Mouse (Mus musculus): Measurements from ENCODE around the gene Ckap4. TPM values are rescaled to one million over a fixed set of nuclear protein-coding genes. Genes with fewer than 3 reads are reported as not detected.

The Ckap4 gene
- polyA plus RNA-seq, 1 experiment from 2014 or later = 101 TPM

DNA sequence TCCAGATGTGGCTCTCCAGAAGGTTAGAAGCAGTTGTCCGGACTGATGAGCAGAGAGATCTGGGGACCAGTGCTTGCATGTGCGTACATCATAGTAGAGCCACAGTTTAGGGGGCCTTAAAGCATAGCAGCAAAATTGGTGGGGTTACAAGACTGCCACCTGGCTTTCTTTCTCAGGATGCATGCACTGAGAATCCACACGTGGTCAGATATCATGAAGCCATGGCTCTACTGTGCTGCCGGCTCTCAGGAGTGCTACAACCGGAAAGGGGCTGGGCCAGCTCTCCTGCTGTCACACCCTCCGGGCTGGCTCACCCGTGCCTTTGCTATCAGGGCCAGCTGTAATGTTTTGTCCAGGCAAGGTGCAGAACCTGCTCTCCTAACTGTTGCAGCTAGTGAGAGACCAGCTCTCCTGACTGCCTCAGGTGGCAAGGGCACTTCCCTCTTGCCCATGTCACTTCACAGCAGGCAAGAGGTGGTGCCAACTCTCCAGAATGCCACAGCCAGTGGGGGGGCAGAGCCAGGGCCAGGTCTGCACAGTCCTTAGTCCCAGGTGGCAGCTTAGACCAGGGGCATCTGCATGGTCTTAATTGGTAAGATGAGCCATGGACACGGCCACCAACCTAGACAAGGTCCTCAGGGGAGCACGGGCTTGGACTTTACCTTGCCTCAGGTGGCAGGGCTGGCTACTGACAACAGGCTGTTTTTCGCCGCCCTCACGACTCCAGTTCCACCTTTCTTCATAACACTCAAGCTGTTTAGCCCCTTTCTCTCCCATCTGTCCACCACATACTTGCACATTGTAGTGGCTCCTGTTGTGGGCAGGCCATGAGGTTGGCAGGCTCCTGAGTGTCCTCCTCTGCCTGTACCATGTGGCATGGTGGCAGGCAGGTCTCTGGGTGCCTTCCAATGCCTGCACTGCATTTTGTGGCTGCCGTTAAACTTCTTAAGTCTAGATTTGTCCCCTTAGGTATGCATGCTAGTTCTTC, 29.0 kb upstream of the Ckap4 start:
- no peaks in the 10 kb centered on the region for H3K4me1 ChIP-seq
- H3K27ac ChIP-seq = no peak overlapping the region
- no peaks in the 10 kb centered on the region for H3K36me3 ChIP-seq
- no peak overlapping the region for H3K4me2 ChIP-seq (replicated peaks)
- H3K9me3 ChIP-seq = peaks cover 5% of the 10 kb centered on the region; the same call in 1 of the 2 replicates
- H3K4me3 ChIP-seq = no peak overlapping the region
- H3K9ac ChIP-seq = no peak overlapping the region
- 71% methylated on average over 13 of the region's 13 CpGs for WGBS
- ATAC-seq (ENCODE audit: low FRiP score, low read depth) = no peak
- H3K27me3 ChIP-seq (replicated peaks) = no peaks in the 10 kb centered on the region

DNA sequence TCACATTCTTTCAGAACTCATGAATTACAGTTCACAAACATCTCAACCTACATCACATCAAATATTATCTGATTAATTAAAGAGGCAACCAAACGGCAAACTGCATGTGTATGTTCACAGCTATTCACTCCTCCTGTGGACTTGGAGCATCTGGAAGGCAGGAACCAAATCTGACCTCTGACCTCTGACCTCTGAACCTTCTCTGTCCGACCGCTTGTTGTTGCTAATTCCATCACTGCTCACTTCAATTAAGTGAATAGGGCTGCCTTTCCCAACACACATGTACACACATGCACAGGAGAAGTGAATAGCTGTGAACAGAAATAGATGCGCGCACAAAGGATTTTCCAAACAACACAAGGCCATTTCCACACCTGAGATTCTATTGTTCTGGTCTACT, 28.3 kb upstream of the Ckap4 start:
- Histone ChIP-seq H3K9ac (no peak overlapping the region), H3K4me1 (no peaks in the 10 kb centered on the region), H3K9me3 (peaks cover 5% of the 10 kb centered on the region; the same call in 1 of the 2 replicates), H3K4me2 (replicated peaks) (no peak overlapping the region), H3K4me3 (no peak overlapping the region), H3K27ac (no peak overlapping the region), H3K27me3 (replicated peaks) (no peaks in the 10 kb centered on the region), H3K36me3 (no peaks in the 10 kb centered on the region)
- 72% methylated on average over 5 of the region's 5 CpGs for WGBS
- no peak for ATAC-seq (ENCODE audit: low FRiP score, low read depth)

DNA sequence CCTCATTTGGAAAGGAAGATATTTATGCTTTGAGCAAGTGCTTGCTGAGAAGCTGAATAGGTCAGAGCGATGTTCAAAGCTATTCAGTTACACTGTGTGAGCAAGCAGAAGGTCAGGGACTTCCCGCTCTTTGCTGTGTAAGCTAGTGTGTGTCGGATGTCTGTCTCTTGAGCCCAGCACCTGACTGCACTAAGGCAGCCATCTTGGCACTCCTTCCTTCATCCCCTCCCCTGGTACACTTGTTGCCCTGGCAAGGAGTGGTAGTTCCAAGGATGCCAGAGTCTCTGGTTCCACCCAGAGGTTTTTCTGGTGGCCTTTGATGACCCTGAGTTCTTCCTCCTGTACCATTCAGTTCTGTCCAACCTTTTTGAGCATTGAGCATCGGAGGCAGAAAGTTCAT, 26.1 kb upstream of the Ckap4 start:
- 96% methylated on average over 4 of the region's 4 CpGs for WGBS
- peaks cover 5% of the 10 kb centered on the region; the same call in 1 of the 2 replicates for H3K9me3 ChIP-seq
- H3K27ac ChIP-seq = no peak overlapping the region
- no peak overlapping the region for H3K4me2 ChIP-seq (replicated peaks)
- no peaks in the 10 kb centered on the region for H3K27me3 ChIP-seq (replicated peaks)
- ATAC-seq (ENCODE audit: low FRiP score, low read depth) = no peak
- H3K4me1 ChIP-seq = no peaks in the 10 kb centered on the region
- H3K36me3 ChIP-seq = no peaks in the 10 kb centered on the region
- H3K4me3 ChIP-seq = no peak overlapping the region
- H3K9ac ChIP-seq = no peak overlapping the region

DNA sequence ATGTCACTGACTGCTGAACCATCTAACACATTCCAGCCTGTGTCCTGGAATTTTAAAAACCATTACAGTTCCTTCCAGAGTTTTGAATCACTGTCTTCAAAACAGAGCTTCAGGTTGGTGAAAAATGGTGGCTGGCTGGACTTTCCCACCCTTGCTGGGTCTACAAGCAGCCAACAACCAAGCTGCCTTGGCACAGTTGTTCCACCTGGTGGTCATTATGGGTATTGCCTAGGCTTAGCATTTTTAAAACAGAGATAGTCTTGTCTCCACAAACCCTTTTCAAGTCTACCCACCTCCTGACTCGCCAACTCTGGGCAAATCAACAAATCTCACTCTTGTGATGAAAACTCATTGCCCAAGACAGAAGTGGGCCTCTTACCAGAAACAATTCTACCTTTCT, 24.6 kb upstream of the Ckap4 start:
- H3K9ac ChIP-seq = no peak overlapping the region
- ATAC-seq (ENCODE audit: low FRiP score, low read depth) = no peak
- 88% methylated on average over 1 of the region's 1 CpGs for WGBS
- no peaks in the 10 kb centered on the region for H3K36me3 ChIP-seq
- H3K4me3 ChIP-seq = no peak overlapping the region
- no peaks in the 10 kb centered on the region for H3K27me3 ChIP-seq (replicated peaks)
- no peaks in the 10 kb centered on the region for H3K4me1 ChIP-seq
- H3K27ac ChIP-seq = no peak overlapping the region
- peaks cover 5% of the 10 kb centered on the region; the same call in 1 of the 2 replicates for H3K9me3 ChIP-seq
- H3K4me2 ChIP-seq (replicated peaks) = no peak overlapping the region

DNA sequence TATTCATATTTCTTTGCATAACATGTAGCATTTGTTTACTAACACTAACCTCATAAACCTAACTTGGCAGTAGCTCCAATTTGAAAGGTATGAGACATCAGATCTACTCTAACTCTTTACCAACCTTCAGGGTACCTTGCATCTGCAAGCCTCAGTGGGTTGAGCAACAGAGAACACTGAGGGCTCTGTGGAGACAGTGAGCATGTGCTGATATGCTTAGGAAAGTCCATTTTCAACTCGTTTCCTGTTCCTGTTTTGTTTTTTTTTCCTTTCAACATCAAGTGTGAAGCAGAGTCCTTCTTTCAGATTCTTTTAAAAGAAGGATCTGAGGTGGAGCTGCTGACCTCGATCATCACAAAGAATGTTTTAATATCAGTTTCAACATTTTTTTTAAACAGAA, 22.3 kb upstream of the Ckap4 start:
- Histone ChIP-seq H3K36me3 (no peaks in the 10 kb centered on the region), H3K4me3 (no peak overlapping the region), H3K9me3 (peaks cover 10% of the 10 kb centered on the region; the same call in 1 of the 2 replicates), H3K4me2 (replicated peaks) (no peak overlapping the region), H3K9ac (no peak overlapping the region), H3K4me1 (no peaks in the 10 kb centered on the region), H3K27ac (no peak overlapping the region), H3K27me3 (replicated peaks) (no peaks in the 10 kb centered on the region)
- no peak for ATAC-seq (ENCODE audit: low FRiP score, low read depth)
- WGBS = 79% methylated on average over 2 of the region's 2 CpGs

DNA sequence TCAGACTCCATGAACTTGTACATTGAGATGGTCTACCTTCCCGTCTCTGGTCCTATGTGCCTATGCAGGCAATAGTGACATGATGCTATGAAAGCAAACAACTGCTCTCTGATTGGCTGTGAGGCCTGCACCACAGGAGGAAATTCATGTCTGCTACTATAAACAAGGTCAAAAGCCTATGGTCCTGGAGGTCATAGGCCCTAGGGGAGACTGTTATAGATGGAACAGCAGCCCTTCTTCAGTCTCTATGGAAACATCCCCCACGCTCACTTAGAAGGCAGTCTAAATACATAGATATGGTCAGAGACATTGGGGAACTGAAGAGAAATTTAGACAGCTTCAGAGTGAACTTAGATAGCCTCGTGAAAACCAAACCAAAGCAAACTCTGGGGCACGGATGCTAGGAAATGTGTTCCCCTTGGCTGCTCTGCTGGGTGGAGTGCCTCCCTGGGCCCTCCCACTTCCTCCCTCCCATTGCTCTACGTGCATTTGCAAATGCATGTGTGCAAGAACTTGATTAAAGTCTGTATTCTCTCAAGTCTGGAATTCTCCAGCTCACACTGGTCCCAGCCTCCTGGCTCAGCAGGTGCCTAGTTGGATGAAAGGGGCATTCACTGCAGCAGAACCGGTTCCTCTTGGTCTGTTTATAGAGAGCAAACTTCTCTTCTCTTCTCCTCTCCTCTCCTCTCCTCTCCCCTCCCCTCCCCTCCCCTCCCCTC, 20.6 kb upstream of the Ckap4 start:
- Histone ChIP-seq H3K4me2 (replicated peaks) (no peak overlapping the region), H3K27me3 (replicated peaks) (no peaks in the 10 kb centered on the region), H3K9ac (no peak overlapping the region), H3K4me1 (no peaks in the 10 kb centered on the region), H3K27ac (no peak overlapping the region), H3K4me3 (no peak overlapping the region), H3K36me3 (no peaks in the 10 kb centered on the region), H3K9me3 (peaks cover 13% of the 10 kb centered on the region; the same call in 1 of the 2 replicates)
- 40% methylated on average over 6 of the region's 6 CpGs for WGBS
- ATAC-seq (ENCODE audit: low FRiP score, low read depth) = no peak

DNA sequence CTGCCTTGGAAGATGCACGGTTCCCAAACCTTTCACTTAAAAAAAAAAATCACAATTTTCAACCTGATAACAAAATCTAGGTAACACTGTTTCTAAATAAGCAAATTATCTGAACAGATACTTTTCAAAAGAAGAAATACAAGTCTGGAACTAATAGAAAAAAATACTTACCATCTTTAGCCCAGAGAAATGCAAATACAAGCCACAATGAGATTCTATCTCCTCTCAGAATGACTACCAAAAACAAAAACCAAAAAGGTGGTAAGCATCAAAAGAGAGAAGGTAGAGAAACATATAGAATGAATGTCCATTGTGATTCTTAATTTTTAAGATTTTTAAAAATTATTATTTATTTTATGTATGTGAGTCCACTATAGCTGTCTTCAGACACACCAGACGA, 18.6 kb upstream of the Ckap4 start:
- Histone ChIP-seq H3K9ac (no peak overlapping the region), H3K36me3 (no peaks in the 10 kb centered on the region), H3K4me2 (replicated peaks) (no peak overlapping the region), H3K4me3 (no peak overlapping the region), H3K9me3 (0 out of 2 replicates have a peak, but pooled peaks cover 8% of the 10 kb centered on the region), H3K4me1 (no peaks in the 10 kb centered on the region), H3K27me3 (replicated peaks) (no peaks in the 10 kb centered on the region), H3K27ac (no peak overlapping the region)
- WGBS = 94% methylated on average over 2 of the region's 2 CpGs
- ATAC-seq (ENCODE audit: low FRiP score, low read depth) = no peak

DNA sequence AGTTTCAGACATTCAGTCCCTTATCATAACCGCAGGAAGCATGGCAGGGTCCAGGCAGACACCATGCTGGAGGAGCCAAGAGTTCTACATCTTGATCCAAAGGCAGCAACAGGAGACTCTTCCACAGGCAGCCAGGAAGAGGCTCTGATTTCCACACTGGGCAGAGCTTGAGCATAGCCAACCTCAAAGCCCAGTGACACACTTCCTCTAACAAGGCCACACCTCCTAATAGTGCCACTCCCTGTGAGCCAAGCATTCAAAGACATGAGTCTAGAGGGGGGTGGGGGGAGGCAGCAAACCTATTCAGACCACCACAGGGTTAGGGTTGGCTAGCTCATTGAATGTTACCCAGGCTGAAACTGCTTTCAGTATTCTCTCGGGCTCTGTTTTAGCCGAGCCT, 18.0 kb upstream of the Ckap4 start:
- WGBS = 89% methylated on average over 3 of the region's 3 CpGs
- no peak overlapping the region for H3K4me3 ChIP-seq
- H3K9ac ChIP-seq = no peak overlapping the region
- H3K27ac ChIP-seq = no peak overlapping the region
- 0 out of 2 replicates have a peak, but pooled peaks cover 8% of the 10 kb centered on the region for H3K9me3 ChIP-seq
- H3K27me3 ChIP-seq (replicated peaks) = no peaks in the 10 kb centered on the region
- no peak for ATAC-seq (ENCODE audit: low FRiP score, low read depth)
- H3K36me3 ChIP-seq = no peaks in the 10 kb centered on the region
- no peak overlapping the region for H3K4me2 ChIP-seq (replicated peaks)
- H3K4me1 ChIP-seq = no peaks in the 10 kb centered on the region

DNA sequence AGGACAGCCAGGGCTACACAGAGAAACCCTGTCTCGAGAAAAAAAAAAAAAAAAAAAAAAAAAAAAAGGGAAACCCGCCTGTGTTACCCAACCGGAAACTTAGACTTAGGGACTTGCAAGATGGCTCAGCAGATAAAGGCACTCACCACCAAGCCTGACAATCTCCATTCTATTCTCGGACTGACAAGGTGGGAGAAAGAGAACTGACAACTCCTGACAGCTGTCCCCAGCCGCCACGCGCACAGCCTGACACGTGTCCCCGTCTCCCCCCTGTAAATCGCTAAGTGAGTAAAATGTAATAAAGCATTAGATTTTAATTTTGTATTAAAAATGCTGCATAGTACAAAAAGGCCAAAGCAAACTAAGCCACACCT, 16.0 kb upstream of the Ckap4 start:
- H3K36me3 ChIP-seq = no peaks in the 10 kb centered on the region
- ATAC-seq (ENCODE audit: low FRiP score, low read depth) = no peak

DNA sequence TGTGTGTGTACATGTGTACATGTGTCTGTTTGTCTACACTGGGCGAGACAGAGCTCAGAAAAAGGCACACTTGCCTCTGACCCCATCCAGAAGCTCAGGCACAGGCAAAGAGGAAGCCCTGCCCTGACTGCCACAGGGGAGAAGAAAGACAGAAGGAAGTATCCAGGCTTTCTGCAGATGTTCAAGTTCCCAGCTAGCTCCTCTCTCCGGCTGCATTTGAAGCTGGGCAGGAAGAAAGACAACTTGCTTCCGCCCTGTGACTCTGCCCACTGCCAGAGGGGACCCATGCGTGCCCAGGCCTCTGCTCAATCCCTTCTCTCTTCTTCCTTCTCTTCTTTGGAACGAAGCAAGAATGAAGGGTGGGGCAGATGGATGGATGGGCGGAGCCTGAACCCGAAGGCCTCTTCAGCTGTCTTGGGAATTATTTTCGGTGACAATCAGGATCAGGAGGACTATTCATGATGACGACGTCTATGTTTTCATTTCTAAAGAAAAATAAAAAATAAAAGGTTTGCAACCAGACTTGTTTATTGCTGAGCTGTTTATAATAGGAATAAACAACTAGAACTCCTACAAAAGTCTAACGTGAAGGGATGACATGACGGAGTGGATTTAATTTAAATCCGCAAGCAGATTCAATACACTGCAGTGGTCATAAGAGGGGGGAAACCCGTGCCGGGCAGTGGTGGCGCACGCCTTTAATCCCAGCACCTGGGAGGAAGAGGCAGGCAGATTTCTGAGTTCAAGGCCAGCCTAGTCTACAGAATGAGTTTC, 15.5 kb upstream of the Ckap4 start:
- 84% methylated on average over 17 of the region's 17 CpGs for WGBS
- Histone ChIP-seq H3K4me1 (no peaks in the 10 kb centered on the region), H3K9me3 (0 out of 2 replicates have a peak, but pooled peaks cover 8% of the 10 kb centered on the region), H3K9ac (no peak overlapping the region), H3K4me3 (no peak overlapping the region), H3K27ac (no peak overlapping the region), H3K4me2 (replicated peaks) (no peak overlapping the region), H3K27me3 (replicated peaks) (no peaks in the 10 kb centered on the region), H3K36me3 (no peaks in the 10 kb centered on the region)
- no peak for ATAC-seq (ENCODE audit: low FRiP score, low read depth)

More for the DNA sequence above, 16.0 kb upstream of the Ckap4 start:
- 89% methylated on average over 10 of the region's 10 CpGs for WGBS
- Histone ChIP-seq H3K4me2 (replicated peaks) (no peak overlapping the region), H3K27me3 (replicated peaks) (no peaks in the 10 kb centered on the region), H3K4me3 (no peak overlapping the region), H3K27ac (no peak overlapping the region), H3K9ac (no peak overlapping the region), H3K4me1 (no peaks in the 10 kb centered on the region), H3K9me3 (0 out of 2 replicates have a peak, but pooled peaks cover 8% of the 10 kb centered on the region)

DNA sequence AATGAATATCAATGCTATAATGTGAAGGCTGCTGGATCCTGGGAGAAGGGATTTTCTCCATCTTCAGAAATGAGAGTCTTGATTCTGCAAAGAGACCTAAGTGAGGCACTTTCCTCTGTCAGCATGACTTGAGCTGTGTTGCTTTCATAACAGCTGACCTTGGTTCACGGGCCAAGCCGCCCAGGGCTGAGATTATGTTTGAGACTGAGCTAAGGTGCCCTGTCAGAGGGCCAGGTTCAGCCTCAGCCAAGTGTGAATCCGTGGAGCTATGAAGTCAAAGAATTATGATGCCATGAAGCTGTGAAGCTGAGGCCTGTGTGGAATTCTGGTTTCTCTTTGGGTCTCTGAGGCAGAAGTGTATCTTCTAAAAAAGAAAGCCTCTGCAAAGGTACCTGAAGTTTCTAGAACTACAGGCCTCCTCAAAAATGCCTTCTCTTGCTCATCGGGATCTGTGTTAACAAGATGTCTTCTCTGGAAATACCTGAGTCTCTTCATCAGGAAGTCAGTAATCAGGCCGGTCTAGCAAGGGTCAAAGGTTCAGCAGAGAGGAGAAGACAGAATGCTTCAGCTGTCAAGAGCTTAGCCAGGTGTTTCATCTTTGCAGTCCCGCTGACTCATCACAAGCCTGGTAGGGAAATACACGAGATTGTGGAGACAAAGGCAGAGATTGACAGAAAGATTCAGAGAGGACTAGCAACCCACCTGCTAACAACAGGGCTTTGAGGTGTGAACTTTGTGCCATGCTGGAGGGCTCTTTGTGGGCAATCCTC, 11.2 kb upstream of the Ckap4 start:
- ATAC-seq (ENCODE audit: low FRiP score, low read depth) = no peak
- Histone ChIP-seq H3K9ac (no peak overlapping the region), H3K27me3 (replicated peaks) (no peaks in the 10 kb centered on the region), H3K9me3 (no peaks in the 10 kb centered on the region), H3K36me3 (no peaks in the 10 kb centered on the region), H3K27ac (no peak overlapping the region), H3K4me3 (no peak overlapping the region), H3K4me2 (replicated peaks) (no peak overlapping the region), H3K4me1 (no peaks in the 10 kb centered on the region)
- 76% methylated on average over 7 of the region's 7 CpGs for WGBS

Measured in neural tube, embryonic 12.5 days (tissue).